Mouse (Mus musculus) E14TG2a.4 (cell line): Measurements from ENCODE around the gene Ovol2.
A peak's percentile ranks its signal among the peaks of the same experiment; 100 is the strongest.

Source experiments
- CTCF ChIP-seq: conservative IDR thresholded peaks from 2 replicates; pipeline ENCODE4 v1.5.1; 2014; ENCODE audit warnings: low read length
- POU5F1 ChIP-seq: IDR thresholded peaks from 2 replicates; pipeline ENCODE4 v1.6.1; 2014; ENCODE audit warnings: low read length, borderline replicate concordance

GRCm38 (mm10) chr2:144348525-144348924, 16.6 kb upstream of the Ovol2 start:
- TF ChIP-seq CTCF: peak; percentile 53
- TF ChIP-seq POU5F1: no peak
